Mouse (Mus musculus): ENCODE results near the gene Ccdc125. TPM values are rescaled to one million over a fixed set of nuclear protein-coding genes. Genes with fewer than 3 reads are reported as not detected.
A peak's percentile ranks its signal among the peaks of the same experiment; 100 is the strongest.
"Not testable (repeated sequence)": the region's sequence is repeated elsewhere in the genome, so short reads cannot be mapped to it uniquely, and the experiment has no call there.

Ccdc125 gene
- total RNA-seq, 2 experiments from 2014 or later = 0.54 to 1.2 TPM

GRCm38 (mm10) chr13:100715467-100715866 lies 46.0 kb downstream of the Ccdc125 start:
- DNase-seq (ENCODE audit: low spot score in 2 of 2) = no peak

- no peak for DNase-seq (ENCODE audit: low spot score in 2 of 2)
Observed at GRCm38 (mm10) chr13:100721656-100722055, 52.1 kb downstream of the Ccdc125 start.

- DNase-seq (ENCODE audit: low spot score in 2 of 2) = peak in 1 of 2 experiments; percentile 11
Observed at GRCm38 (mm10) chr13:100724051-100724754, 54.7 kb downstream of the Ccdc125 start.

- no peak for DNase-seq (ENCODE audit: low spot score in 2 of 2)
Observed at GRCm38 (mm10) chr13:100725194-100725593, 55.7 kb downstream of the Ccdc125 start.

DNA sequence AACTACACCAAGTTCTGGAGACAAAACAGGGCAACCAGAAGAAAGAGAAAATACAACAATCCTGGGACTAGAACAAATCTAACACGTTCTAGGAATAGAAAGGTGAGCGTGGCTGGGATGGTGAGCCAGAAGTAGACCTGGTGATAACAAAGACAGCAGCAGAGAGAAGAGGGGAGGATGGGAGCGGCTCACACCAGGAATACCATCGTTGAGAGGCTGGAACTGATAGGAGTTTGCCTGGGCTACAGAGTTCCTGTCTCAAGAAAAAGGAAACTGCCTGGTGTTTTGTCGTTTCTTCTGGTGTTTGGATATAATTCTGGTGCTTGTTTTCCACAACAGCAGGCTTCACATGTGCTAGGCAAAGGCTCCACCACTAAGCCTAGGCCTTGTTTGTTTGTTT lies 58.6 kb downstream of the Ccdc125 start:
- DNase-seq (ENCODE audit: low spot score in 2 of 2) = no peak

GRCm38 (mm10) chr13:100728530-100728929 lies 59.0 kb downstream of the Ccdc125 start:
- DNase-seq (ENCODE audit: low spot score in 2 of 2) = not testable (repeated sequence)

DNA sequence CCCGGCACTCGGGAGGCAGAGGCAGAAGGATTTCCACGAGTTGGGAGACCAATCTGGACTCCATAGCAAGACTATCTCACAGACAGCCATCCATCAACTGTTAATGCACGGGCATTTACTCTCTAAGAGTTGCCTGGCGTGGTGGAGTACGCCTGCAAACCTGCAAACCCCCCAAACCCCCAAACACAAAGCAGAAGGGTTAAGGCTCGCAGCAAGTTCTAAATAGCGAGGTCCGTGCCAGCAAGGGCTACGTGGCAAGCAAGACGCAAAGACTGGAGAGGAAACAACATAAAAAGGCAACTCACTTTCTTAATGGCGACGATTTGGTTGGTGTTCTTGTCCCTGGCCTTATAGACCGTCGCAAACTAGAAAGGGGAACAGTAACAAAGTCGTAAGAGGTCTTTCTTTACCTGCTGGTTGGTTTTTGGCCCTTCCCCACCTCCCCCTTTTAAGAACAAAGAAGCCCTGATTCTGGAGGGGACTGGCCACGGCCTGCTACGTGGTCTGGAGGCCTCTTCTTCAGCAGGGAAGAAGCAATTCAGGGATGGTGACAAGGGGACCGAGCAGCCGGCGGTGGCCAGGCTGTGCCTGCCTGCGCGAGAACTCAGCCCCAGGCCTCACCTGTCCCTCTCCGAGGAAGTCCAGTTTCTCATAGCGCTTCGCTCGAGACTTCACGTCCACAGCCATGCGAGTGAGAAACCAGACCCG lies 60.8 kb downstream of the Ccdc125 start:
- DNase-seq (ENCODE audit: low spot score in 2 of 2) = peak; percentile 26 to 28

- peak; percentile 88 to 91 for DNase-seq (ENCODE audit: low spot score in 2 of 2)
Observed at GRCm38 (mm10) chr13:100730861-100731176, 61.3 kb downstream of the Ccdc125 start, which contains the start of gene Cdk7. Gene Cdk7 (minus strand): TSS chr13:100730939.

- DNase-seq (ENCODE audit: low spot score in 2 of 2) = not testable (repeated sequence)
Observed at GRCm38 (mm10) chr13:100731462-100732046, 62.0 kb downstream of the Ccdc125 start.

DNA sequence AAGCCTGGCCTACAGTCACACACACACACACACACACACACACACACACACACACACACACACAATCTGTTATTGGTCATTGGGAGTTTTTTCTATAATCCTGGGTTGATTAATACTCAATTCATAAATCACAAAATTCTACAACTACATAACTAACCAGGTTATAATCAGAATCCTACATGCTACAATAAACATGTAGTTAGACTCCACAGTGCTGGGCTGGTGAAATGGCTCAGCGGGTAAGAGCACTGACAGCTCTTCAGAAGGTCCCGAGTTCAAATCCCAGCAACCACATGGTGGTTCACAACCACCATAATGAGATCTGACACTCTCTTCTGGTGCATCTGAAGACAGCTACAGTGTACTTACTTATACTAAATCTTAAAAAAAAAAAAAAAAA lies 63.2 kb downstream of the Ccdc125 start:
- DNase-seq (ENCODE audit: low spot score in 2 of 2) = no peak

- no peak for DNase-seq (ENCODE audit: low spot score in 2 of 2)
Observed at GRCm38 (mm10) chr13:100742831-100743230, 73.3 kb downstream of the Ccdc125 start.

- peak in 1 of 2 experiments; percentile 11 for DNase-seq (ENCODE audit: low spot score in 2 of 2)
Observed at GRCm38 (mm10) chr13:100743346-100744035, 74.0 kb downstream of the Ccdc125 start.

GRCm38 (mm10) chr13:100744036-100744744 lies 74.7 kb downstream of the Ccdc125 start, which contains the start of gene Mrps36:
Gene Mrps36 (minus strand): TSS chr13:100744659.
- peak; percentile 81 to 85 for DNase-seq (ENCODE audit: low spot score in 2 of 2)

- DNase-seq (ENCODE audit: low spot score in 2 of 2) = no peak
Observed at GRCm38 (mm10) chr13:100746090-100746489, 76.6 kb downstream of the Ccdc125 start.

Other genes with a start within 250 kb of the Ccdc125 start
- under 1 TPM; 0.18 to 0.27 TPM for gene Naip1, start 216.8 kb upstream of the Ccdc125 start, total RNA-seq (2021)
- 10 to 100 TPM; 40.2 to 49.9 TPM for gene Gtf2h2, start 177.1 kb upstream of the Ccdc125 start, total RNA-seq (2021)
- gene Ocln, start 117.0 kb upstream of the Ccdc125 start, total RNA-seq (2021) = 10 to 100 TPM; 14.7 to 15.8 TPM
- 1 to 10 TPM; 1.9 to 2.8 TPM for gene Marveld2, start 52.7 kb upstream of the Ccdc125 start, total RNA-seq (2021)
- 100 to 1,000 TPM in 1 of 2 experiments, 10 to 100 TPM in 1; 93.8 to 114 TPM for gene Ak6, start 18.7 kb upstream of the Ccdc125 start, total RNA-seq (2021)
- 10 to 100 TPM; 13.6 to 13.9 TPM for gene Rad17, start 18.7 kb upstream of the Ccdc125 start, total RNA-seq (2021)
- 10 to 100 TPM; 24.1 to 32.1 TPM for gene Taf9, start 18.1 kb upstream of the Ccdc125 start, total RNA-seq (2021)
- 10 to 100 TPM; 33.7 to 34.7 TPM for gene Cdk7, start 61.2 kb downstream of the Ccdc125 start, total RNA-seq (2021)
- gene Mrps36, start 74.9 kb downstream of the Ccdc125 start, total RNA-seq (2021) = 10 to 100 TPM; 59.0 to 60.2 TPM
- gene Cenph, start 106.2 kb downstream of the Ccdc125 start, total RNA-seq (2021) = 1 to 10 TPM; 2.4 TPM
- gene Ccnb1, start 116.9 kb downstream of the Ccdc125 start, total RNA-seq (2021) = 1 to 10 TPM; 5.2 to 7.0 TPM
- 10 to 100 TPM; 32.7 to 38.1 TPM for gene Slc30a5, start 163.7 kb downstream of the Ccdc125 start, total RNA-seq (2021)